Mouse (Mus musculus) kidney, embryonic 16.5 days (tissue): ENCODE data around the gene Orm2. TPM values are rescaled to one million over a fixed set of nuclear protein-coding genes. Genes with fewer than 3 reads are reported as not detected.
A peak's percentile ranks its signal among the peaks of the same experiment; 100 is the strongest.

ENCODE experiments used
- ATAC-seq: fragments of 200-750 bp; cut with Nextera tagmentation; 2 replicates; pipeline ENCODE4 v1.8.0; 2017; ENCODE audit warnings: moderate TSS enrichment; ENCODE audit not compliant: low FRiP score, low TSS enrichment
- H3K27ac ChIP-seq: fragments of 300-500 bp; sonication (generic); 2 replicates; pipeline ENCODE4 v1.5.1; 2014; ENCODE audit warnings: low read length
- H3K27me3 ChIP-seq: fragments of 300-500 bp; sonication (generic); 2 replicates; pipeline ENCODE4 v1.6.1; 2014; ENCODE audit warnings: low read length, control low read depth, mixed read lengths; ENCODE audit not compliant: insufficient read depth
- H3K36me3 ChIP-seq: fragments of 300-500 bp; sonication (generic); 2 replicates; pipeline ENCODE4 v1.6.1; 2014; ENCODE audit warnings: low read length, control low read depth, mixed read lengths; ENCODE audit not compliant: insufficient read depth
- H3K4me1 ChIP-seq: fragments of 300-500 bp; sonication (generic); 2 replicates; pipeline ENCODE4 v1.6.1; 2014; ENCODE audit warnings: low read length, control low read depth, mixed read lengths; ENCODE audit not compliant: insufficient read depth
- H3K4me2 ChIP-seq: fragments of 300-500 bp; sonication (generic); replicated peaks from 2 replicates; pipeline ENCODE4 v1.6.1; 2014; ENCODE audit warnings: low read depth, low read length
- H3K4me3 ChIP-seq: fragments of 300-500 bp; sonication (generic); 2 replicates; pipeline ENCODE4 v1.5.1; 2014; ENCODE audit warnings: mild to moderate bottlenecking, low read length
- H3K9ac ChIP-seq: fragments of 300-500 bp; sonication (generic); replicated peaks from 2 replicates; pipeline ENCODE4 v1.6.1; 2014; ENCODE audit warnings: low read length
- H3K9me3 ChIP-seq: fragments of 300-500 bp; sonication (generic); 2 replicates; pipeline ENCODE4 v1.6.1; 2016; ENCODE audit warnings: low read length, control low read depth
- WGBS: fragments of 180-500 bp; shearing (Covaris S2); extraction: QIAGEN DNeasy Blood & Tissue Kit; methylation state at CpG from one replicate; pipeline ENCODE4 v1.1.7; 2014; 5-methylcytosine and 5-hydroxymethylcytosine counted together
- polyA plus RNA-seq: library from polyadenylated mRNA; unstranded; fragments of >200 nt; fragmentation: Nextera tagmentation; extraction: Ambion mirVana; gene quantifications from 2 replicates; pipeline ENCODE4 v1.2.1, GENCODE M21; 2015

Gene Orm2
- polyA plus RNA-seq, 1 experiment from 2014 or later = not detected

DNA sequence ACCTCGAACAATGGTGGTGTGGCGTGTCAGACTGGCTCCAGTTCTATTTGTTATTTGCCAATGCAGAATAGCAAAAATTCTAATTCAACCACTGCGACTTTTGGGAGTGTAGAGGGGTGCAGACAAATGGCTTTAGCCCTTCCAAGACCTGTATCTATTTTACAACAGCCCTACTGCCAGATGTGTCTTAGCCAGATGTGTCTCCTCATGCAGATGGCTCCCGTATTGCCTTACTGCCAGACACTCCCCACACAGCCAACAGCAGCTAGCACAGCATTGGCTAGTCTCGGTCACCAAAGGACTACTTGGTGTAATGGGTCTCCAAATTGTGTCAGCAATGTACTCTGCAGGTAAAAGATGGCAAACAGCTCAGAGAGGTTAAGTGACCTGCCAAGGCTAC, 49.0 kb downstream of the Orm2 start:
- no peak overlapping the region for H3K9ac ChIP-seq
- H3K4me1 ChIP-seq = peaks cover 20% of the 10 kb centered on the region
- ATAC-seq = no peak
- no peak overlapping the region for H3K27ac ChIP-seq
- no peaks in the 10 kb centered on the region for H3K9me3 ChIP-seq
- 0 out of 2 replicates have a peak, but pooled peaks cover 7% of the 10 kb centered on the region for H3K36me3 ChIP-seq
- H3K4me2 ChIP-seq = peak overlapping the region; percentile 99; the same call in 1 of the 2 replicates
- 40% methylated on average over 5 of the region's 5 CpGs for WGBS
- 0 out of 2 replicates have a peak, but pooled peaks cover 4% of the 10 kb centered on the region for H3K27me3 ChIP-seq
- H3K4me3 ChIP-seq = no peak overlapping the region

DNA sequence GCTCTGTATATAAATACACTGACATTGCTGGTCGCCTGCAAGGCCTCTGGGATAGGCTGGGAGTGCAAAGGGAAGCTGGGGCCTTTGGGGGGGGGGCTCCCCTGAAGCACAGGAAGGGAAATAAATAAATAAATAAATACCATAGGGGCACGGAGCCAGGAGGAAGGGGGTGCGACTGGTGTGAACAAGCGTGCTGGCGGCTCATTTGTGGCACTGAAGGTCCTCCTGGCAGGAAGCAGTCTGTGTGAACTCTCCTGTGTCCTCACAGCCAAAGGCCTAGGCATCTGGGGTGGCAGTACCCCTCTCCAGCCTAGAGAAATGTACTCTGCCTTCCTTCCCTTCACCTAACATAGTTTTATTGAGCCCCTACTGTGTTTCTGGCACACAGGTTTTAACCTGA, 52.7 kb downstream of the Orm2 start:
- no peak overlapping the region for H3K9ac ChIP-seq
- H3K4me3 ChIP-seq = no peak overlapping the region
- H3K4me2 ChIP-seq = no peak overlapping the region
- peaks cover 12% of the 10 kb centered on the region for H3K4me1 ChIP-seq
- ATAC-seq = no peak
- 0 out of 2 replicates have a peak, but pooled peaks cover 7% of the 10 kb centered on the region for H3K36me3 ChIP-seq
- whole genome bisulfite sequencing = 78% methylated on average over 5 of the region's 5 CpGs
- no peak overlapping the region for H3K27ac ChIP-seq
- H3K9me3 ChIP-seq = no peaks in the 10 kb centered on the region
- H3K27me3 ChIP-seq = no peaks in the 10 kb centered on the region

Other genes with a start within 250 kb of the Orm2 start
- 5.9 and 8.3 TPM in 2 replicates for gene Ambp, start 207.7 kb upstream of the Orm2 start, polyA plus RNA-seq
- gene Kif12, start 190.3 kb upstream of the Orm2 start, polyA plus RNA-seq = 147 and 153 TPM in 2 replicates
- 7.3 and 7.8 TPM in 2 replicates for gene Col27a1, start 148.4 kb upstream of the Orm2 start, polyA plus RNA-seq
- not detected in 2 replicates for gene Orm1, start 17.9 kb upstream of the Orm2 start, polyA plus RNA-seq
- gene Orm3, start 6.3 kb upstream of the Orm2 start, polyA plus RNA-seq = not detected in 2 replicates
- gene Akna, start 40.9 kb downstream of the Orm2 start, polyA plus RNA-seq = 7.1 and 9.4 TPM in 2 replicates
- 4.8 and 5.6 TPM in 2 replicates for gene Whrn, start 133.5 kb downstream of the Orm2 start, polyA plus RNA-seq
- 305 and 320 TPM in 2 replicates for gene Atp6v1g1, start 182.3 kb downstream of the Orm2 start, polyA plus RNA-seq
- gene Tmem268, start 196.3 kb downstream of the Orm2 start, polyA plus RNA-seq = 6.6 TPM in 2 replicates
- not detected in 2 replicates for gene Gm11213, start 242.8 kb downstream of the Orm2 start, polyA plus RNA-seq